Mouse (Mus musculus) stomach, embryonic 16.5 days (tissue): ENCODE results near the gene Daam1. TPM values are rescaled to one million over a fixed set of nuclear protein-coding genes. Genes with fewer than 3 reads are reported as not detected.

Experiments
- ATAC-seq: fragments of 200-750 bp; cut with Nextera tagmentation; 2 replicates; pipeline ENCODE4 v1.8.0; 2017; ENCODE audit warnings: moderate number of reproducible peaks, moderate TSS enrichment; ENCODE audit not compliant: insufficient read depth, low FRiP score
- H3K27ac ChIP-seq: fragments of 300-500 bp; sonication (generic); 2 replicates; pipeline ENCODE4 v1.5.1; 2014; ENCODE audit warnings: low read length
- H3K27me3 ChIP-seq: fragments of 300-500 bp; sonication (generic); 2 replicates; pipeline ENCODE4 v1.6.1; 2014; ENCODE audit warnings: low read length, control low read depth, mixed read lengths; ENCODE audit not compliant: control insufficient read depth, insufficient read depth
- H3K36me3 ChIP-seq: fragments of 300-500 bp; sonication (generic); 2 replicates; pipeline ENCODE4 v1.6.1; 2014; ENCODE audit warnings: low read length; ENCODE audit not compliant: control insufficient read depth, insufficient read depth
- H3K4me1 ChIP-seq: fragments of 300-500 bp; sonication (generic); 2 replicates; pipeline ENCODE4 v1.6.1; 2014; ENCODE audit warnings: low read length, control low read depth, mixed read lengths; ENCODE audit not compliant: control insufficient read depth, insufficient read depth
- H3K4me2 ChIP-seq: fragments of 300-500 bp; sonication (generic); 2 replicates; pipeline ENCODE4 v1.6.1; 2014; ENCODE audit warnings: low read depth, low read length, mixed read lengths
- H3K4me3 ChIP-seq: fragments of 300-500 bp; sonication (generic); replicated peaks from 2 replicates; pipeline ENCODE4 v1.5.1; 2014; ENCODE audit warnings: mild to moderate bottlenecking, low read length
- H3K9ac ChIP-seq: fragments of 300-500 bp; sonication (generic); 2 replicates; pipeline ENCODE4 v1.6.1; 2014; ENCODE audit warnings: low read length
- H3K9me3 ChIP-seq: fragments of 300-500 bp; sonication (generic); replicated peaks from 2 replicates; pipeline ENCODE4 v1.6.1; 2016; ENCODE audit warnings: low read length, control low read depth; ENCODE audit not compliant: control insufficient read depth
- WGBS: fragments of 180-500 bp; shearing (Covaris S2); extraction: QIAGEN DNeasy Blood & Tissue Kit; methylation state at CpG from one replicate; pipeline ENCODE4 v1.1.7; 2014; 5-methylcytosine and 5-hydroxymethylcytosine counted together
- polyA plus RNA-seq: library from polyadenylated mRNA; unstranded; fragments of >200 nt; fragmentation: Nextera tagmentation; extraction: Ambion mirVana; gene quantifications from 2 replicates; pipeline ENCODE4 v1.2.1, GENCODE M21; 2015

Gene Daam1
- polyA plus RNA-seq, 1 experiment from 2014 or later = 13.2 TPM

DNA sequence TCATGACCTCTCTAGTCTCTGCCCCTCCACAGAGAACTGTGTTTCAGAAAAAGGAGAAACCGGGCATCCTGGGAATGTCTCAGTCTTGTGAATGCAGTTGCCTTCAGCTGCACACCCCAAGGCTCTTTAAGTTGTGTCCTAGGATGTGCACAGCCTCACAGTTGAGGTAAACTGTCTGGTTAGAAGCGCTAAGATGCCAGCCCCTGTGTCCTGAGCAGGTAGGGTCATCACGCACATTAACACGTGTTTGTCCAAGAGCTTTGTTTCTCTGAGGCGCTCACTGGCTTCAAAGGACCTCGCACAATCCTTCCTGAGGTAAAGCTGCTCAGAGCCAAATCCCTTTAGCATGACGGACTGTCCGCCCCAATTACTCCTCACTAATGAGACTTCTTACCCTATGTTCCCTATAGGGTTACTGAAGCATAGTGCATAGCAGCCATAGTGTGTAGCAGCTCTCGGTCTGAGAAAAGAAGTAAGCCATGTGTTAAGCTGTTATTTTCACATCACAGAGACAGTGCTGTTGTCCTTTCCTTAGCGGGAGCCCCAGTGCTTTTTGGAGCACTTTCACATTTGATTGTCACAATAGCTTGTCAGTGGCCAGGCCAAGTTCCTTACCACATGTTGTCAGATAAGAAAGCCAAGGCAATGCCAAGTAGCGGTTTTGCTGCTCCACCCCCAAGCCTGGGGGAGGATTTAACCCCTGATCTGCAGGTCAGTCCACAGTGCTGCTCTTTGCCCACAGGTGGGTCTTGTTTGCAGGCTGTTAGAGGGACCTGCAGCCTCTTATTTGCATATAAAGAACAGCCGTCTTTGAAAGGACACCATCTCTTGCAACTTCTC lies 147.9 kb downstream of the Daam1 start:
- H3K4me3 ChIP-seq = no peak overlapping the region
- H3K4me2 ChIP-seq = no peak overlapping the region
- no peak for ATAC-seq
- no peaks in the 10 kb centered on the region for H3K4me1 ChIP-seq
- peaks cover 17% of the 10 kb centered on the region for H3K36me3 ChIP-seq
- no peak overlapping the region for H3K9ac ChIP-seq
- H3K27ac ChIP-seq = no peak overlapping the region
- no peaks in the 10 kb centered on the region for H3K27me3 ChIP-seq
- WGBS = 72% methylated on average over 12 of the region's 12 CpGs
- H3K9me3 ChIP-seq = no peaks in the 10 kb centered on the region

GRCm38 (mm10) chr12:71980166-71980565 lies 149.3 kb downstream of the Daam1 start:
- 76% methylated on average over 6 of the region's 6 CpGs for WGBS
- no peaks in the 10 kb centered on the region for H3K9me3 ChIP-seq
- H3K4me2 ChIP-seq = no peak overlapping the region
- no peak for ATAC-seq
- no peak overlapping the region for H3K4me3 ChIP-seq
- peaks cover 15% of the 10 kb centered on the region for H3K36me3 ChIP-seq
- no peaks in the 10 kb centered on the region for H3K27me3 ChIP-seq
- no peaks in the 10 kb centered on the region for H3K4me1 ChIP-seq
- no peak overlapping the region for H3K9ac ChIP-seq
- H3K27ac ChIP-seq = no peak overlapping the region

DNA sequence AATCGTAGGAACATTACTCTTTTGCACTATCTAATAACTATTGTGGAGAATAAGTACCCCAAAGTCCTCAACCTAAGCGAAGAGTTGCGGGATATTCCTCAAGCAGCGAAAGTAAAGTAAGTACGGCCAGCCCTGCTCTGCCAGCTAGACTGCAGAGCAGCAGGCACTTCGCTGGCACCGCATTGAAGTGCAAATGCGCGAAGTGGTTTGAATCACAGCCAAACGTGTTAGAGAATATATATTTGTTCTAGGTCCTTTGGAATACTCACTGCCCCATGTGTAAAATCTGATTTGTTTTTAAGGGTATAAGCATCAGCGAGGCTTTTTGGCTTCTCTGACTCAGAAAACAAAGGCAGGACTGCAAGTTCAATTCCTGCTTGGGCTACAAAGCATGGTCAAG lies 149.9 kb downstream of the Daam1 start:
- H3K4me2 ChIP-seq = no peak overlapping the region
- no peak overlapping the region for H3K9ac ChIP-seq
- H3K4me3 ChIP-seq = no peak overlapping the region
- H3K4me1 ChIP-seq = no peaks in the 10 kb centered on the region
- ATAC-seq = no peak
- H3K9me3 ChIP-seq = no peaks in the 10 kb centered on the region
- 90% methylated on average over 11 of the region's 11 CpGs for WGBS
- H3K27ac ChIP-seq = no peak overlapping the region
- H3K27me3 ChIP-seq = no peaks in the 10 kb centered on the region
- peaks cover 11% of the 10 kb centered on the region for H3K36me3 ChIP-seq

DNA sequence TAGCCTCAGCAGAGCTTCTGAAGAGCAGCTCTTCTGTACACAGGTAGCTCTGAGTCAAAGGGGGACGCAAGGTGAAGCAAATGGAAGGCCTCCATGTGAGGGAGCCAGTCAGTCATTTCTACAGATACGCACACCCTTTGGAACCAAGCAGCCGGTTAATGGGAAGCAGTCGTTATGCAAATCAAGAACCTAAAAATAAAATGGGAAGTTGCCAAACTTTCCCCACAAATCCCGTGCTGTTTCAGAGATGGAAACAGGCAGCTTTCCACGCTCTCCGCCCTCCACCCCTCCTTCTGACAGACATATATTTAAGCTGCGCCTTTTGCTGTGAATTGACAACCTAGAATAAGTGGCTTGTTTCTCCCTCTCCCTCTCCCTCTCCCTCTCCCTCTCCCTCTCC lies 150.4 kb downstream of the Daam1 start:
- Histone ChIP-seq H3K9me3 (no peaks in the 10 kb centered on the region), H3K36me3 (peaks cover 9% of the 10 kb centered on the region), H3K4me2 (no peak overlapping the region), H3K9ac (no peak overlapping the region), H3K4me1 (no peaks in the 10 kb centered on the region), H3K4me3 (no peak overlapping the region), H3K27ac (no peak overlapping the region), H3K27me3 (no peaks in the 10 kb centered on the region)
- ATAC-seq = no peak
- WGBS = 78% methylated on average over 8 of the region's 8 CpGs

DNA sequence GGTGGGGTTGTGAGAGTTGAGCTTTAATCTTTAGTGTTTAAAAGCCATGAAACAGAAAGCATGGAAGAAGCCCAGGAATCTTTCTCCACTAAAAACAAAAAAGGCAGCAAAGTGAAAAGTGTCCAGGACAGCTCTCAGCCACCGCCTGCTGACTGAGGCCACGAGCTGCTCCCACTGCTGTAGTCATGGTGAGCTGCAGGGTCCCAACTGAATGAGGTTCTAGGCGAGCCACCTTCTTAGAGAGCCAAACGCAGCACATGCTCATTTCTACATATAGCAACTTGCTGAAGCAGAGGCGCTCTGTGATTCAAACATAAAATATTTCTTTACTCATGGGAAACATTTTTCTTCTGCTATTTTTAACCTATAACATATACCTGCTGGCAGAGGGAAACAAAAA lies 150.9 kb downstream of the Daam1 start:
- H3K27me3 ChIP-seq = no peaks in the 10 kb centered on the region
- no peak for ATAC-seq
- H3K27ac ChIP-seq = no peak overlapping the region
- peaks cover 12% of the 10 kb centered on the region for H3K36me3 ChIP-seq
- no peaks in the 10 kb centered on the region for H3K4me1 ChIP-seq
- H3K4me3 ChIP-seq = no peak overlapping the region
- no peak overlapping the region for H3K4me2 ChIP-seq
- WGBS = 77% methylated on average over 5 of the region's 5 CpGs
- no peaks in the 10 kb centered on the region for H3K9me3 ChIP-seq
- no peak overlapping the region for H3K9ac ChIP-seq

- Histone ChIP-seq H3K4me2 (no peak overlapping the region), H3K4me1 (no peaks in the 10 kb centered on the region), H3K9me3 (no peaks in the 10 kb centered on the region), H3K4me3 (no peak overlapping the region), H3K36me3 (peaks cover 9% of the 10 kb centered on the region; the same call in 1 of the 2 replicates), H3K27me3 (no peaks in the 10 kb centered on the region), H3K27ac (no peak overlapping the region), H3K9ac (no peak overlapping the region)
- WGBS = 77% methylated on average over 10 of the region's 10 CpGs
- no peak for ATAC-seq
These were observed 152.3 kb downstream of the Daam1 start for GRCm38 (mm10) chr12:71983102-71983715.

DNA sequence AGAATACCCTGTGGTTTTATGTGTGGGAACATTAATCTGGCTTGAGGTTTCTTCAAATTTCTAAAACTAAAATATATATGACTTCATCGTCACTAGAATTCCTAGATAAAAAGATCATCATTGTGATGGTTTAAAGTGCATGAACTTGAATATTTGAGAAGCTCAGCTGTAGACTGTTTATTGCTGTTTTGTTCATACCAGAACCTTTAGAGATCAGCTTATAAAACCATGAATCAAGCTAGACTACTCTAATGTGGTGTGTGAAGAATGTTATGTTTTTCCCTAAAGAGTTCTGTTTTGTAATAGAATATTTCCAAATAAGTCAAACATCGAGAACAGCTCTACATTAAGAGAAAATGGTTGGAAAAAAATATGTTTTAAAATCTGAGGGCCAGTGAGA lies 156.3 kb downstream of the Daam1 start:
- no peaks in the 10 kb centered on the region for H3K4me1 ChIP-seq
- WGBS = 69% methylated on average over 2 of the region's 2 CpGs
- H3K36me3 ChIP-seq = peaks cover 23% of the 10 kb centered on the region
- no peak overlapping the region for H3K4me3 ChIP-seq
- H3K27ac ChIP-seq = no peak overlapping the region
- no peak for ATAC-seq
- no peak overlapping the region for H3K4me2 ChIP-seq
- no peaks in the 10 kb centered on the region for H3K27me3 ChIP-seq
- H3K9ac ChIP-seq = no peak overlapping the region
- no peaks in the 10 kb centered on the region for H3K9me3 ChIP-seq

- Histone ChIP-seq H3K9me3 (no peaks in the 10 kb centered on the region), H3K4me2 (no peak overlapping the region), H3K36me3 (peaks cover 28% of the 10 kb centered on the region), H3K9ac (no peak overlapping the region), H3K4me1 (no peaks in the 10 kb centered on the region), H3K27me3 (no peaks in the 10 kb centered on the region), H3K27ac (no peak overlapping the region), H3K4me3 (no peak overlapping the region)
- ATAC-seq = no peak
- WGBS = 84% methylated on average over 4 of the region's 4 CpGs
These were observed 157.0 kb downstream of the Daam1 start for GRCm38 (mm10) chr12:71987885-71988284.

GRCm38 (mm10) chr12:71989596-71989995 lies 158.7 kb downstream of the Daam1 start:
- Histone ChIP-seq H3K9me3 (no peaks in the 10 kb centered on the region), H3K4me2 (no peak overlapping the region), H3K27ac (no peak overlapping the region), H3K27me3 (no peaks in the 10 kb centered on the region), H3K9ac (no peak overlapping the region), H3K36me3 (peaks cover 28% of the 10 kb centered on the region), H3K4me1 (no peaks in the 10 kb centered on the region), H3K4me3 (no peak overlapping the region)
- no peak for ATAC-seq
- WGBS = 95% methylated on average over 17 of the region's 17 CpGs
